Mouse (Mus musculus) forebrain, embryonic 15.5 days (tissue): ENCODE measurements around the gene Tmem178. TPM values are rescaled to one million over a fixed set of nuclear protein-coding genes. Genes with fewer than 3 reads are reported as not detected.
"Not testable (repeated sequence)": the region's sequence is repeated elsewhere in the genome, so short reads cannot be mapped to it uniquely, and the experiment has no call there.

Experiments
- ATAC-seq: fragments of 200-750 bp; cut with Nextera tagmentation; replicated peaks from 2 replicates; pipeline ENCODE4 v1.8.0; 2017; ENCODE audit warnings: mild to moderate bottlenecking, moderate TSS enrichment, moderate library complexity
- H3K27ac ChIP-seq: fragments of 300-500 bp; sonication (generic); replicated peaks from 2 replicates; pipeline ENCODE4 v1.5.1; 2015; ENCODE audit warnings: mild to moderate bottlenecking, inconsistent platforms
- H3K27me3 ChIP-seq: fragments of 300-500 bp; sonication (generic); 2 replicates; pipeline ENCODE4 v1.6.1; 2015; ENCODE audit warnings: inconsistent platforms
- H3K36me3 ChIP-seq: fragments of 300-500 bp; sonication (generic); 2 replicates; pipeline ENCODE4 v1.6.1; 2015; ENCODE audit warnings: mild to moderate bottlenecking, inconsistent platforms
- H3K4me1 ChIP-seq: fragments of 300-500 bp; sonication (generic); 2 replicates; pipeline ENCODE4 v1.6.1; 2015; ENCODE audit warnings: inconsistent platforms
- H3K4me2 ChIP-seq: fragments of 300-500 bp; sonication (generic); replicated peaks from 2 replicates; pipeline ENCODE4 v1.6.1; 2015; ENCODE audit warnings: mild to moderate bottlenecking, inconsistent platforms
- H3K4me3 ChIP-seq: fragments of 300-500 bp; sonication (generic); 2 replicates; pipeline ENCODE4 v1.5.1; 2015; ENCODE audit warnings: mild to moderate bottlenecking, inconsistent platforms
- H3K9ac ChIP-seq: fragments of 300-500 bp; sonication (generic); replicated peaks from 2 replicates; pipeline ENCODE4 v1.6.1; 2015; ENCODE audit warnings: mild to moderate bottlenecking, inconsistent platforms
- H3K9me3 ChIP-seq: fragments of 300-500 bp; sonication (generic); 2 replicates; pipeline ENCODE4 v1.6.1; 2016; ENCODE audit warnings: inconsistent platforms
- WGBS: fragments of 180-500 bp; shearing (Covaris S2); methylation state at CpG from one replicate; pipeline ENCODE4 v1.1.7; 2015; ENCODE audit warnings: mixed read lengths; 5-methylcytosine and 5-hydroxymethylcytosine counted together
- polyA plus RNA-seq: library from polyadenylated mRNA; unstranded; fragments of >200 nt; fragmentation: Nextera tagmentation; extraction: Ambion mirVana; gene quantifications from 2 replicates; pipeline ENCODE4 v1.2.1, GENCODE M21; 2015

The Tmem178 gene
- polyA plus RNA-seq, 1 experiment from 2014 or later, result 43.7 TPM

DNA sequence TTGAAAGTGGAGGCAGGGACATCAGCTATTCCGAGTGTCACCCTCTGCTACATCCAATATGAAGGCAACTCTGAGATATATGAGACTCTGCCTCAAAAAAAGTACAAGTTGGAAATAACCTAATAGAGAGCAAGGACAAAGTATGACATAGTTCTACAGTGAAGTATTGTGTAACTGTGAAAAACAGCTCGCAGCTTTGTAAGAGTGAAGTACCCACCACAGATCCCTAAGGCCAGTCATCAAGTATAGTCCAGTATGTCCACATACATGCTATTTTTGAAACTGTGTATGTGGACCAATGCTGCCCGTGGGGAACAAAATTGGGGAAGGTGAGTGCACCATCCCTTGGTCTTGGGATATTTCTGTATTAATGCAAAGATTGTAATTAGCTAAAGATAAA is 18.9 kb upstream of the Tmem178 start:
- Histone ChIP-seq H3K4me2 (no peak overlapping the region), H3K9me3 (no peaks in the 10 kb centered on the region), H3K9ac (no peak overlapping the region), H3K36me3 (no peaks in the 10 kb centered on the region), H3K4me1 (peaks cover 14% of the 10 kb centered on the region), H3K4me3 (no peak overlapping the region), H3K27ac (no peak overlapping the region), H3K27me3 (no peaks in the 10 kb centered on the region)
- no peak for ATAC-seq
- 94% methylated on average over 3 of the region's 3 CpGs for WGBS

DNA sequence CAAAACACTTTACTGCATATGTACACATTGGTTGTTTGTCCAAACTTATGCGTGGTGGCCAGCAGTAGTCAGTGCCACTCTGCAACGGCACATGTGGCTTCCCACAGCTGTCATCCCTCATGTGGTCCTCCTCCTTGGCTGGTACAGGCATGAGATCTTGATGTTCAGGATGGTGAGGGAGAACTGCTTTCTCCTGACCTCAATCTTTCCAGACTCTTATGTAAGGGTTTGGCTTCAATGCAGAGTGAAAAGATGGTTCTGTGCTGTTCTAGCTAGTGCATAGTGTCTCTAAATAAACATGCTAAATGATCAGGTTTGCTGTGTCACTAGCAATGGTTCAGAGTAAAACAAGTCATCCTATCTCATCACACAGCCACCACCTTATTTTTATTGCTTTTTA is 17.3 kb upstream of the Tmem178 start:
- Histone ChIP-seq H3K4me1 (peaks cover 5% of the 10 kb centered on the region; the same call in 1 of the 2 replicates), H3K27ac (no peak overlapping the region), H3K4me2 (no peak overlapping the region), H3K4me3 (no peak overlapping the region), H3K9me3 (no peaks in the 10 kb centered on the region), H3K9ac (no peak overlapping the region), H3K36me3 (no peaks in the 10 kb centered on the region), H3K27me3 (no peaks in the 10 kb centered on the region)
- WGBS, result 98% methylated on average over 2 of the region's 2 CpGs
- ATAC-seq, result no peak

DNA sequence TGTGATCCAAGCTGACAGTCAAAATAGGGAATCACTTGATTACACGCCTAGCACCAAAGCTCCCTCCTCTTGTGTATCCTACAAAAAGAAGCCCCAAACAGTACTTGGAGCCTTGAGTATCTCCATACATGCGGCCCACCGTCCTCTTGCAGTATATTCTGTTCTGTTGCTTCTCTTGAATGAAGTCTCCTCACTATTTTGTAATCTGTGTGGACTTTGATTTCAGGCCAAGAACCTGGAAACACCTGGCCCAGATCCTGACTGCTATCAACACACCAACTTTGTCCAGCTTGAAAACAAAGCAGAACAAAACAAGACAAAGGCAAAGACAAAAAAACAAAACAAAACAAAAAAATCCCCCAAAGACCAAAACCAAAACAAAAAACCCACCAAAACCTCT is 11.7 kb upstream of the Tmem178 start:
- Histone ChIP-seq H3K9me3 (no peaks in the 10 kb centered on the region), H3K27ac (no peak overlapping the region), H3K27me3 (no peaks in the 10 kb centered on the region), H3K4me3 (no peak overlapping the region), H3K9ac (no peak overlapping the region), H3K4me2 (no peak overlapping the region), H3K4me1 (no peaks in the 10 kb centered on the region), H3K36me3 (no peaks in the 10 kb centered on the region)
- no peak for ATAC-seq
- WGBS, result 85% methylated on average over 3 of the region's 3 CpGs

DNA sequence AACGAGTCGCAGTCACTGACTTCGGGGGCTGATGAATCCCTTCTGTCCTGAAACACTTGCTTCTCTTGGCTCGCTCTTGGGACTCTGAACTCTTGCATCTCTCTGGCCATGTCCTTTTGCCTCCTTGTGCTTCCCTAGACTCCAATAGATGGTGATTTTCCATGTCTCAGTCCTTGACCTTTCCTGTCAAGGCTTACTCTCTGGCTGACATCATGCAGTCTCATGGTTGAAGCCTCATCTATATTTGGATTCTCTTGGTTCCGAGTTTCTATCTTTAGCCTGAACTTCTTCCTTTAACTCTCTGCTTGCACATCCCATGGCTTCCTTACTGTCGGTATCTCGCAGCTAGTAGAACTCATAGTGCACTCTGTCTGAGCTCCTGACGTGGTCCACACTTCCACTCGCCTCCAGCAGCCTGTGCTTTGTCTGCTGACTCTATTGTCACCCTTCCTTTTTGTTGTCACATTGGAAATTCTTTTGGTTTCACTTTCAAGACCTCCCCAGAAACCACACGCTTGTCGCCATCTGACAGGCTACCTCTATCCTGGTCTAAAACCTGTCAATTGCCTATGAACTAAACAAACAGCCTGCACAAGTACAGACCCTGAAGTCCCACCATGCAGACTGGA is 10.9 kb upstream of the Tmem178 start:
- H3K27ac ChIP-seq, result no peak overlapping the region
- H3K9me3 ChIP-seq, result no peaks in the 10 kb centered on the region
- H3K4me1 ChIP-seq, result no peaks in the 10 kb centered on the region
- no peak for ATAC-seq
- 75% methylated on average over 11 of the region's 11 CpGs for WGBS
- H3K9ac ChIP-seq, result no peak overlapping the region
- H3K4me3 ChIP-seq, result no peak overlapping the region
- H3K27me3 ChIP-seq, result no peaks in the 10 kb centered on the region
- H3K4me2 ChIP-seq, result no peak overlapping the region
- H3K36me3 ChIP-seq, result no peaks in the 10 kb centered on the region

DNA sequence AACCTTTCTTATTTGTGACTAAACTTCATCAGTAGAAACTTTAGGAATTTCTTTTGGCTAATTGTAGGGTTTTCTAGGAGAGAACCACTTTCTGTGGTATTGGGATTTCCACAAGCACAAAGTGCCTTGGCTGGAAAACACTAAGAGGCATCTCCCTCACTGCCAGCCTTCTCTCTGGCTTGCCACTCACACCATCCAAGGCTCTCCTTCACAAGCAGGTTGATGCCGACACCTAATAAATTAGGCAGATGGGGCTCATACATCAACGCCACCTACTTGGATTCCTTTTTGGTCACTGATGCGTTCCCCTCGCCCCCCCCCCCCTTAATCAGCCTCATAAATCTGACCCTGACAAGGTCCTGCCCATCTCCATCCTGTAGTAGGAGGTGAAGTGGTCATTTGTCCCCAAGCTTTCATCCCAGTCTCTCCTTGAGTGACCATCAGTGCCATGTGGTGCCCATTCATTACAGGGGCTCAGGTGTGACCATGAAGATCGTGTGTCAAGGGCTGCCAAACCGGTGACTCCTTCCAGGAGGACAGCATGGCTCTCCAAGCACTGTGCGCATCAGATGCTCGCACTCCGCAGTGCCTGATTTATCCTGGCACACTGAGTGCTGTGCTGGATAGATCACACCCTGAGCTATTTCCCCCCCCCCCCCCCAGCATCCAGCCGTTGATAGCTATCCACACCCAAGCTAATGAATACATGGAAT is 8.5 kb upstream of the Tmem178 start:
- no peak overlapping the region for H3K4me3 ChIP-seq
- ATAC-seq, result no peak

DNA sequence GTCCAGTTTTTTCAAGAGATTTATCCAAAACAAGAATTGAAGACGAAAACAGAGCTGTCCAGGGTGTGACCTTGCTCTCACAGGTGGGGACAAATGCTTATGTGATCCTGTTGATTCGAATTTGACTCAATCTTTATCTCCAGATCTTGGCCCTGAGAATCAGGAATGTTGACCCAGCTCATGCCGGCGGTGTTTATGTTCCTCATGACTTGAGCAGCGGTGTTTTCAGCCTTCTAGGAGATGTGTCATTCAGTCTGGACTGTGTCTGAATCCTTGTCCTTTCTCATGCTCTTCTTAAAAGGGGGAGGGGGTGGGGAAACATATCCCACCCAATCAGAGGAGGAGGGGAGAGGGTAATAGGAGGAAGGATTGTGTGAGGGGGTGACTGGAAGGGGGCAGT is 7.9 kb upstream of the Tmem178 start:
- Histone ChIP-seq H3K27ac (no peak overlapping the region), H3K27me3 (no peaks in the 10 kb centered on the region), H3K4me2 (no peak overlapping the region), H3K4me3 (no peak overlapping the region), H3K36me3 (no peaks in the 10 kb centered on the region), H3K9ac (no peak overlapping the region), H3K4me1 (no peaks in the 10 kb centered on the region), H3K9me3 (no peaks in the 10 kb centered on the region)
- ATAC-seq, result no peak
- WGBS, result 86% methylated on average over 5 of the region's 5 CpGs

More for the DNA sequence above, 8.5 kb upstream of the Tmem178 start:
- Histone ChIP-seq H3K4me2 (no peak overlapping the region), H3K27ac (no peak overlapping the region), H3K9me3 (no peaks in the 10 kb centered on the region), H3K9ac (no peak overlapping the region), H3K4me1 (no peaks in the 10 kb centered on the region), H3K36me3 (no peaks in the 10 kb centered on the region), H3K27me3 (no peaks in the 10 kb centered on the region)
- 78% methylated on average over 10 of the region's 10 CpGs for WGBS

DNA sequence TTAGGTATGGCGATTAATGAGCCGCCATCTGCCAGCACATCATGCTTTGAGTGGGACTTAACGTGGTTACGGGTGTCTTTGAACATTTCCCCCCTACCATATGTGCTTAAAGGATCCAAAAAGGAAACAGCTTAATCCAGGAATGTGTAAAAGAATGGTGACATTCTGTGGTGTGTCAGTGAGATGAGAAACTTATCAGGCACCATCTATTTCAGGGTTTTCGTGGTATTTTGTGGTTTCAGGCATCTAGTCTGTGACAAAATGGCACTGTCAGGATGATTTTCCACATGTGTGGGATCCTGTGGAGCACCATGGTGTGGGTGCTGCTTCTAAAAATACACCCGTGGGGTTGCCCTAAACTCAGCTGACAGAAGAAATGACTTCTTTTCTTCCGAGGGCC is 4.6 kb upstream of the Tmem178 start:
- H3K9me3 ChIP-seq, result no peaks in the 10 kb centered on the region
- no peak overlapping the region for H3K4me2 ChIP-seq
- H3K9ac ChIP-seq, result no peak overlapping the region
- WGBS, result 74% methylated on average over 7 of the region's 7 CpGs
- H3K4me3 ChIP-seq, result no peak overlapping the region
- no peak overlapping the region for H3K27ac ChIP-seq
- H3K27me3 ChIP-seq, result no peaks in the 10 kb centered on the region
- no peak for ATAC-seq
- H3K36me3 ChIP-seq, result no peaks in the 10 kb centered on the region
- peaks cover 17% of the 10 kb centered on the region; the same call in 1 of the 2 replicates for H3K4me1 ChIP-seq

DNA sequence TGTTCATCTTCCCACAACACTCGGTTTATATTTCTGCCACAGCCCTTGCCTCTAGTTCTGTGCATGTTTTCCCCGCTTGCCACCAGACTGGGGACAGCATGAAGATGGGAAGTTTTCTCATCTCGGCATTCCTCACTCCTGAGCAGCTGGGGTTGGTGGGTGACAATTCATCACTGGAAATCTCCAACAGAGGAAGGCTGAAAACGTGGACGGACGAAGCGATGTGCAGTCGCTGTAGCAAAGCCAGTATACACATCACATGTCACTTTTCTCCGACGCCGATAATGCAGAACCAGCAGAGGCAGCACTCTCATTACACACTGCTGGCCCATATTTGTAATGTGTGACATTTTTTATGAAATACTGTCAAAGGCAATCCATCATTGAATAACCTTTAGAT is 2.6 kb upstream of the Tmem178 start:
- no peaks in the 10 kb centered on the region for H3K27me3 ChIP-seq
- no peak overlapping the region for H3K4me3 ChIP-seq
- no peak for ATAC-seq
- H3K4me2 ChIP-seq, result no peak overlapping the region
- 54% methylated on average over 11 of the region's 11 CpGs for WGBS
- H3K9ac ChIP-seq, result 0 out of 2 replicates have a peak overlapping the region, but pooled peaks have one; percentile 10
- no peak overlapping the region; the same call in 1 of the 2 replicates for H3K27ac ChIP-seq
- peaks cover 30% of the 10 kb centered on the region for H3K4me1 ChIP-seq
- H3K9me3 ChIP-seq, result no peaks in the 10 kb centered on the region
- no peaks in the 10 kb centered on the region for H3K36me3 ChIP-seq

DNA sequence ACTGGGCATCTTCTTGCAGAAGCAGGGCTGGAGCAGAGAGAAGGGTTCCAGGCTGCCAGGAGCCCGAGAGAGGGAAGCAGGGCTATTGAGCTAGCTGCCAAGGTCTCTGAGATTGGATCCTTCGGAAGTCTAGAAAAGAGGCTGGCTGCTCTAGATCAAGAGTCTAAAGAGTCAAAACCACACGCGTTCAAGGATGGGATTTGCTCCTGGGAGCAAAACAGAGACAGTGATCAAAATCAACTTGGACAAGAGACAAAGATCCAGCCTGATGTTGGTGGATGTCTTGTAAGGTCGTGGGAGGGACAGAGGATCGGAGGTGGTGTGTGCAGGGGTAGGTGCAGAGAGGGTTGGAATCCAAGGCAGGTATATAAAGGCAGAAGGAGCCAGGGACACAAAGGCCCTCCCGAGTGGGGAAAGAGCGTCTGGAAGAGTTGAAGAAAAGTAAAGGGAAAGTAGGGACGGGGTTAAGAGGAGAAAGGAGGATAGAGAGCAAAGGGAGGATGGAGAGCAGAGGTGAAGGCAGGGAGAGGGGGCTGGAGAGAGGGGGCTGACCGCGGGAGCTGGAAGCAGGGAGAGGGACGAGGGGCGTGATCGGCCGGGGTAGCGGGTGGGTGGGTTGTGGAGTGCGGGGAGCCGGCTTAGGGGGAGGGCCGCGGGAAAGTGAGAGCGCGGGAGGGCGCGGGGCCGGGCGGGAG is 450 bp upstream of the Tmem178 start:
- no peaks in the 10 kb centered on the region for H3K27me3 ChIP-seq
- H3K4me1 ChIP-seq, result peaks cover 39% of the 10 kb centered on the region
- H3K9me3 ChIP-seq, result no peaks in the 10 kb centered on the region
- peak overlapping the region; percentile 99 for H3K9ac ChIP-seq
- peak overlapping the region; percentile 91 for H3K27ac ChIP-seq
- peak overlapping the region; percentile 70 for H3K4me2 ChIP-seq
- peak overlapping the region; percentile 99 for H3K4me3 ChIP-seq
- H3K36me3 ChIP-seq, result no peaks in the 10 kb centered on the region
- peak; percentile 21; the same call in 1 of the 2 replicates for ATAC-seq
- WGBS, result 7% methylated on average over 18 of the region's 26 CpGs

DNA sequence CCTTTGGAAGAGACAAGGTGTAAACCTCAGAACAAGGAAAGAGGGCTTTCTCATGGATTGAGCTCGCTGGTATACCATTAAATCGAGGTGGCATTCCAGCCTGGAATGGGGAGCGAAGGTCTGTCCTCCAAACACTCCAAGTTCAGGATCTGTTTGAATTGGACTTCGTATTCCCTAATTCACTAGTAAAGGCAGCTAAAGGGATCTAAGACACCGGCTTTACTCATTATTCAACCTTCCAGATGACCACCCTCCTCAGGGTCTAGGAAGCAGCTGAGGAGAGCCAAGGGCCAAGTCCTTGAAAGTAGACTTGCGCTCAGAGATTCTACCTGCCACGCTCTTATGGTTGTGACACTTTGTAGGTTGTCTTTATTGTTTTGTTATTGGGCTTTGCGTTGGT is 1.1 kb downstream of the Tmem178 start:
- Histone ChIP-seq H3K4me3 (peak overlapping the region; percentile 48), H3K4me1 (peaks cover 51% of the 10 kb centered on the region), H3K9ac (peak overlapping the region; percentile 54), H3K4me2 (peak overlapping the region; percentile 58), H3K27ac (peak overlapping the region; percentile 81)
- not testable (repeated sequence) for ATAC-seq, H3K9me3 ChIP-seq, H3K36me3 ChIP-seq, H3K27me3 ChIP-seq
- WGBS, result 29% methylated on average over 8 of the region's 8 CpGs

DNA sequence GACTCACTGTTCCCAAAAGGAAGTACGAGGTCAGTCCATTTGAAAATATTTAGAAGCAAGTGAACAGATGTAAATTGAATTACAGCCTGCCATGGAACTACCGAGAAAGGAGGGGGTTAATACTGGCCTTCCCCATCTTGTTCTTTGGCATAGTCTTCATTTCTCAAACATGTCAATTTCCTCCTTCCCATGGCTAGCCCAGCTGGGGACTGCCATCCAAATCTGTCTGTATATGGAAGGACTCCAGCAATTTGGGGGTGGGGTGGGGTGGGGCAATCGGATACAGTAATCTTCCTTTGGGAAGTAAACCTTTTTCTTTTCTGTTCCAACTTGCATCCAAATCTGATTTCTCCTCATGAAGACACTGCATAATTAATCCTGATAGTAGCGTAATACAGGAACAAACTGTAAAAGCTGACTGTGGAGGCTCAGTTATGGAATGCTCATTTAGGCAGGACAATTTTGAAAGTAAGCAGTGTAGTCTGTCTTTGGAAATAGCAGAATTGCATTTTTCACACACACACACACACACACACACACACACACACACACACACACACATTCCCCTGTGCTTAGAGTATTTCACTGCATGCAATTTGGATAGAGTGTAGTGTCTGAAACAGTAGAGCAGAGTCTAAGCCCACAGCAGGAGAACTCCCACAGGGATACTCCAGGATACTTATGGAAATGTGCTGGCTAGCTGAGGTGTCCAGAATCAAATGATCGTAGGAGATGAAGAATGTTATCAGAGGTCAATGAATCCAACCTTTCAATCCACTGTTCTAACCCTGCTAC is 1.9 kb downstream of the Tmem178 start:
- H3K27ac ChIP-seq, result peak overlapping the region; percentile 81
- peak overlapping the region; percentile 48 for H3K4me3 ChIP-seq
- H3K4me2 ChIP-seq, result peak overlapping the region; percentile 58
- H3K9me3 ChIP-seq, result no peaks in the 10 kb centered on the region
- no peak; the same call in 1 of the 2 replicates for ATAC-seq
- peaks cover 58% of the 10 kb centered on the region for H3K4me1 ChIP-seq
- 31% methylated on average over 5 of the region's 5 CpGs for WGBS
- peak overlapping the region; percentile 54 for H3K9ac ChIP-seq
- no peaks in the 10 kb centered on the region for H3K36me3 ChIP-seq
- no peaks in the 10 kb centered on the region for H3K27me3 ChIP-seq
